Mouse (Mus musculus): ENCODE measurements around the gene Serping1. TPM values are rescaled to one million over a fixed set of nuclear protein-coding genes. Genes with fewer than 3 reads are reported as not detected.
A peak's percentile ranks its signal among the peaks of the same experiment; 100 is the strongest.

Serping1 gene
- polyA plus RNA-seq, 1 experiment from 2014 or later = 65.4 TPM

- no peaks in the 10 kb centered on the region for H3K27me3 ChIP-seq (ENCODE audit: insufficient read depth, low read length)
- 44% methylated on average over 3 of the region's 3 CpGs for WGBS
- no peak overlapping the region for H3K4me2 ChIP-seq
- H3K9ac ChIP-seq = no peak overlapping the region
- ATAC-seq (ENCODE audit: insufficient read depth) (peak; percentile 78), DNase-seq (peak; percentile 66)
- no peak for TF ChIP-seq CTCF (IDR thresholded peaks at IDR 0.05; ENCODE audit: low read depth)
- no peak overlapping the region for H3K4me3 ChIP-seq (ENCODE audit: low read depth, low read length)
- no peaks in the 10 kb centered on the region for H3K36me3 ChIP-seq (ENCODE audit: insufficient read depth)
- H3K4me1 ChIP-seq (ENCODE audit: insufficient read depth) = no peaks in the 10 kb centered on the region
- H3K27ac ChIP-seq (ENCODE audit: low read depth) = 0 out of 2 replicates have a peak overlapping the region, but pooled peaks have one; percentile 47
- H3K9me3 ChIP-seq (ENCODE audit: low read depth, low read length) = no peaks in the 10 kb centered on the region
Observed at GRCm38 (mm10) chr2:84783840-84784566, 8.8 kb upstream of the Serping1 start.

- no peak overlapping the region for H3K4me3 ChIP-seq (ENCODE audit: low read depth, low read length)
- H3K9me3 ChIP-seq (ENCODE audit: low read depth, low read length) = no peaks in the 10 kb centered on the region
- no peak overlapping the region for H3K9ac ChIP-seq
- WGBS = 45% methylated on average over 1 of the region's 1 CpGs
- no peak for DNase-seq
- H3K36me3 ChIP-seq (ENCODE audit: insufficient read depth) = no peaks in the 10 kb centered on the region
- no peak overlapping the region for H3K27ac ChIP-seq (ENCODE audit: low read depth)
- no peak for ATAC-seq (ENCODE audit: insufficient read depth)
- TF ChIP-seq CTCF (IDR thresholded peaks at IDR 0.05; ENCODE audit: low read depth) = no peak
- no peaks in the 10 kb centered on the region for H3K27me3 ChIP-seq (ENCODE audit: insufficient read depth, low read length)
- H3K4me1 ChIP-seq (ENCODE audit: insufficient read depth) = no peaks in the 10 kb centered on the region
- no peak overlapping the region for H3K4me2 ChIP-seq
Observed at GRCm38 (mm10) chr2:84783315-84783714, 8.1 kb upstream of the Serping1 start.

- WGBS = 50% methylated on average over 6 of the region's 6 CpGs
- Histone ChIP-seq H3K36me3 (ENCODE audit: insufficient read depth) (no peaks in the 10 kb centered on the region), H3K27ac (ENCODE audit: low read depth) (no peak overlapping the region), H3K27me3 (ENCODE audit: insufficient read depth, low read length) (no peaks in the 10 kb centered on the region), H3K9me3 (ENCODE audit: low read depth, low read length) (no peaks in the 10 kb centered on the region), H3K9ac (no peak overlapping the region), H3K4me1 (ENCODE audit: insufficient read depth) (0 out of 2 replicates have a peak, but pooled peaks cover 5% of the 10 kb centered on the region), H3K4me3 (ENCODE audit: low read depth, low read length) (no peak overlapping the region), H3K4me2 (no peak overlapping the region)
- ATAC-seq (ENCODE audit: insufficient read depth) = no peak
- TF ChIP-seq CTCF (IDR thresholded peaks at IDR 0.05; ENCODE audit: low read depth) = peak; percentile 37; the same call in 1 of the 2 replicates
- peak; percentile 43 for DNase-seq
Observed at GRCm38 (mm10) chr2:84779210-84779609, 4.0 kb upstream of the Serping1 start.

- H3K27ac ChIP-seq (ENCODE audit: low read depth) = no peak overlapping the region
- no peak overlapping the region for H3K4me3 ChIP-seq (ENCODE audit: low read depth, low read length)
- H3K36me3 ChIP-seq (ENCODE audit: insufficient read depth) = no peaks in the 10 kb centered on the region
- no peak overlapping the region for H3K9ac ChIP-seq
- H3K4me1 ChIP-seq (ENCODE audit: insufficient read depth) = 0 out of 2 replicates have a peak, but pooled peaks cover 5% of the 10 kb centered on the region
- ATAC-seq (ENCODE audit: insufficient read depth) = no peak
- no peaks in the 10 kb centered on the region for H3K9me3 ChIP-seq (ENCODE audit: low read depth, low read length)
- 41% methylated on average over 3 of the region's 3 CpGs for WGBS
- no peaks in the 10 kb centered on the region for H3K27me3 ChIP-seq (ENCODE audit: insufficient read depth, low read length)
- TF ChIP-seq CTCF (IDR thresholded peaks at IDR 0.05; ENCODE audit: low read depth) = no peak
- no peak overlapping the region for H3K4me2 ChIP-seq
- peak; percentile 67 for DNase-seq
Observed at GRCm38 (mm10) chr2:84777706-84778105, 2.5 kb upstream of the Serping1 start.

- TF ChIP-seq CTCF (IDR thresholded peaks at IDR 0.05; ENCODE audit: low read depth) = no peak
- no peaks in the 10 kb centered on the region for H3K36me3 ChIP-seq (ENCODE audit: insufficient read depth)
- H3K4me2 ChIP-seq = peak overlapping the region; percentile 61
- H3K4me1 ChIP-seq (ENCODE audit: insufficient read depth) = 0 out of 2 replicates have a peak, but pooled peaks cover 5% of the 10 kb centered on the region
- no peaks in the 10 kb centered on the region for H3K27me3 ChIP-seq (ENCODE audit: insufficient read depth, low read length)
- 59% methylated on average over 6 of the region's 6 CpGs for WGBS
- no peak overlapping the region for H3K9ac ChIP-seq
- DNase-seq (peak; percentile 60), ATAC-seq (ENCODE audit: insufficient read depth) (no peak)
- peak overlapping the region; percentile 86; the same call in 1 of the 2 replicates for H3K27ac ChIP-seq (ENCODE audit: low read depth)
- no peaks in the 10 kb centered on the region for H3K9me3 ChIP-seq (ENCODE audit: low read depth, low read length)
- no peak overlapping the region for H3K4me3 ChIP-seq (ENCODE audit: low read depth, low read length)
Observed at GRCm38 (mm10) chr2:84775665-84776064, 421 bp upstream of the Serping1 start.

- WGBS = 2% methylated on average over 15 of the region's 15 CpGs
- H3K4me3 ChIP-seq (ENCODE audit: low read depth, low read length) = peak overlapping the region; percentile 32
- H3K4me1 ChIP-seq (ENCODE audit: insufficient read depth) = 0 out of 2 replicates have a peak, but pooled peaks cover 5% of the 10 kb centered on the region
- H3K36me3 ChIP-seq (ENCODE audit: insufficient read depth) = peaks cover 4% of the 10 kb centered on the region; the same call in 1 of the 2 replicates
- DNase-seq (peak; percentile 91), ATAC-seq (ENCODE audit: insufficient read depth) (peak; percentile 96)
- H3K4me2 ChIP-seq = peak overlapping the region; percentile 61
- H3K9ac ChIP-seq = peak overlapping the region; percentile 36
- TF ChIP-seq CTCF (IDR thresholded peaks at IDR 0.05; ENCODE audit: low read depth) = no peak
- H3K9me3 ChIP-seq (ENCODE audit: low read depth, low read length) = no peaks in the 10 kb centered on the region
- no peaks in the 10 kb centered on the region for H3K27me3 ChIP-seq (ENCODE audit: insufficient read depth, low read length)
- peak overlapping the region; percentile 63 for H3K27ac ChIP-seq (ENCODE audit: low read depth)
Observed at GRCm38 (mm10) chr2:84774751-84775150, 493 bp downstream of the Serping1 start.

- ATAC-seq (ENCODE audit: insufficient read depth) = no peak
- Histone ChIP-seq H3K4me1 (ENCODE audit: insufficient read depth) (0 out of 2 replicates have a peak, but pooled peaks cover 5% of the 10 kb centered on the region), H3K9me3 (ENCODE audit: low read depth, low read length) (no peaks in the 10 kb centered on the region), H3K4me2 (no peak overlapping the region), H3K27ac (ENCODE audit: low read depth) (no peak overlapping the region), H3K36me3 (ENCODE audit: insufficient read depth) (peaks cover 7% of the 10 kb centered on the region; the same call in 1 of the 2 replicates), H3K4me3 (ENCODE audit: low read depth, low read length) (no peak overlapping the region), H3K9ac (no peak overlapping the region), H3K27me3 (ENCODE audit: insufficient read depth, low read length) (no peaks in the 10 kb centered on the region)
- WGBS = 73% methylated on average over 5 of the region's 5 CpGs
- no peak for DNase-seq
- no peak for TF ChIP-seq CTCF (IDR thresholded peaks at IDR 0.05; ENCODE audit: low read depth)
Observed at GRCm38 (mm10) chr2:84773195-84773594, 2.0 kb downstream of the Serping1 start.

All from lung, embryonic 14.5 days (tissue).